ENCODE assay signal across 8 mouse cellular contexts in the genomic region with DNA sequence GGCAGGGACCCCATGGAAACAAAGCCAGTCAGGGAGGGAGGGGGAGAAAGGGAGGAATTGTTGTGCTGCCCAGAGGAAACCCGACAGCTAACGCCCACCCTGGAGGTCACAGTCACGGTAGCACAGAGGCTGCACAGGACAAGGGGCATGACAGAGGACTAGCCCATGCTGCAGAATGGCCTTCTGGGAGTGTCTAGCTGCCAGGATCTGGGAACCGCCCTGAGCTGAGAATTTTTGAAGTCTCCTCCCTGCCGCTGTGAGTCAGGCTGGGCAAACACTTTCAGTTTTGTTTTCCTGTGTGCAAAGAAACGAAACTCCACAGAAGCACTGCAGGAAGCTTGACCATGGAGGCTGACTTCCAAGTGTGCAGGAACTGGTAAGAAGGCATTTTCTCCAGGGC. TPM values are rescaled to one million over a fixed set of nuclear protein-coding genes. Genes with fewer than 3 reads are reported as not detected.
DNase-seq lines count a peak whose midpoint lies in the region; ATAC-seq lines count a peak whose summit lies in the region.

A gene (plus strand): TSS at position 296 of the 400 bp plus-strand sequence.

- no peak within 1 kb of the TSS for H3K27ac ChIP-seq in hindbrain, embryonic 11.5 days (ENCODE audit: low read depth, low read length)
- H3K27ac ChIP-seq in liver, embryonic 11.5 days (ENCODE audit: low read depth, low read length) = no peak within 1 kb of the TSS
- no peak within 1 kb of the TSS for H3K27ac ChIP-seq in neural tube, embryonic 15.5 days (replicated peaks)

- H3K9ac ChIP-seq in hindbrain, embryonic 11.5 days (ENCODE audit: low read depth, low read length) = no peak within 1 kb of the TSS
- H3K9ac ChIP-seq in liver, embryonic 11.5 days (ENCODE audit: low read depth, low read length) = no peak within 1 kb of the TSS; the same call in 1 of the 2 replicates
- no peak within 1 kb of the TSS for H3K9ac ChIP-seq in neural tube, embryonic 15.5 days (replicated peaks)

- no peaks in the 10 kb centered on the region for H3K27me3 ChIP-seq in hindbrain, embryonic 11.5 days (ENCODE audit: control insufficient read depth, insufficient read depth, low read length)
- no peaks in the 10 kb centered on the region for H3K27me3 ChIP-seq in liver, embryonic 11.5 days (replicated peaks; ENCODE audit: control insufficient read depth, insufficient read depth, low read length)
- no peaks in the 10 kb centered on the region for H3K27me3 ChIP-seq in neural tube, embryonic 15.5 days (replicated peaks)

- peak; percentile 13 to 19 for DNase-seq in cerebellum, postnatal 14 days
- DNase-seq in cerebellum, postnatal 36 days = no peak
- peak; percentile 60 for DNase-seq in T-cell, adult 2 months (ENCODE audit: low spot score)
- DNase-seq in frontal cortex, adult 2 months (ENCODE audit: extremely low spot score in 1 of 2, low spot score in 1 of 2) = peak in 1 of 2 experiments; percentile 44
- DNase-seq in hindbrain, embryonic 11.5 days (ENCODE audit: low spot score) = no peak
- DNase-seq in liver, embryonic 11.5 days (ENCODE audit: low spot score) = no peak
- DNase-seq in thymus, postnatal 36 days = peak; percentile 38 to 45

- H3K4me1 ChIP-seq in hindbrain, embryonic 11.5 days (replicated peaks; ENCODE audit: control insufficient read depth, insufficient read depth, low read length) = no peaks in the 10 kb centered on the region
- no peaks in the 10 kb centered on the region for H3K4me1 ChIP-seq in liver, embryonic 11.5 days (replicated peaks; ENCODE audit: control insufficient read depth, insufficient read depth, low read length)
- H3K4me1 ChIP-seq in neural tube, embryonic 15.5 days = no peaks in the 10 kb centered on the region

- ATAC-seq in hindbrain, embryonic 11.5 days (ENCODE audit: low FRiP score) = no peak
- no peak for ATAC-seq in liver, embryonic 11.5 days (replicated peaks; ENCODE audit: low FRiP score)
- ATAC-seq in neural tube, embryonic 15.5 days (ENCODE audit: low FRiP score) = no peak

- no peaks in the 10 kb centered on the region for H3K36me3 ChIP-seq in hindbrain, embryonic 11.5 days (ENCODE audit: control insufficient read depth, insufficient read depth, low read length)
- no peaks in the 10 kb centered on the region for H3K36me3 ChIP-seq in liver, embryonic 11.5 days (ENCODE audit: control insufficient read depth, insufficient read depth, low read length)
- no peaks in the 10 kb centered on the region for H3K36me3 ChIP-seq in neural tube, embryonic 15.5 days

- WGBS in hindbrain, embryonic 11.5 days = 24% methylated on average over 6 of the region's 6 CpGs
- WGBS in liver, embryonic 11.5 days = 16% methylated on average over 6 of the region's 6 CpGs
- 30% methylated on average over 6 of the region's 6 CpGs for WGBS in neural tube, embryonic 15.5 days

- H3K4me2 ChIP-seq in hindbrain, embryonic 11.5 days (replicated peaks; ENCODE audit: low read depth, low read length) = peak within 1 kb of the TSS; percentile 5; the same call in 1 of the 2 replicates
- peak within 1 kb of the TSS; percentile 30 for H3K4me2 ChIP-seq in liver, embryonic 11.5 days
- H3K4me2 ChIP-seq in neural tube, embryonic 15.5 days = peak within 1 kb of the TSS; percentile 23

- no peaks in the 10 kb centered on the region for H3K9me3 ChIP-seq in hindbrain, embryonic 11.5 days (ENCODE audit: control insufficient read depth, low read length)
- H3K9me3 ChIP-seq in liver, embryonic 11.5 days (ENCODE audit: control insufficient read depth, low read length) = no peaks in the 10 kb centered on the region
- no peaks in the 10 kb centered on the region for H3K9me3 ChIP-seq in neural tube, embryonic 15.5 days (replicated peaks)

- H3K4me3 ChIP-seq in hindbrain, embryonic 11.5 days (ENCODE audit: low read depth, low read length) = no peak within 1 kb of the TSS
- peak within 1 kb of the TSS; percentile 16; the same call in 1 of the 2 replicates for H3K4me3 ChIP-seq in liver, embryonic 11.5 days (ENCODE audit: low read depth, low read length)
- H3K4me3 ChIP-seq in neural tube, embryonic 15.5 days (replicated peaks) = peak within 1 kb of the TSS; percentile 13; the same call in 1 of the 2 replicates

RNA-seq across cellular contexts. Expression of the gene that starts here (rescaled TPM):
- 11.4 and 12.2 TPM in 2 replicates for polyA plus RNA-seq in frontal cortex, adult 2 months (2012; rRNA removed)
- polyA plus RNA-seq in hindbrain, embryonic 11.5 days (2014; fragmentation: Nextera tagmentation; extraction: Ambion mirVana) = 0.98 and 1.3 TPM in 2 replicates
- polyA plus RNA-seq in liver, embryonic 11.5 days (2014; fragmentation: Nextera tagmentation; extraction: Ambion mirVana) = 2.7 and 2.8 TPM in 2 replicates
- 3.0 and 10.6 TPM in 2 replicates for polyA plus RNA-seq in neural tube, embryonic 15.5 days (2015; fragmentation: Nextera tagmentation; extraction: Ambion mirVana)

Comparison
In these comparisons a context has a peak if more than half of its experiments do, and no peak if none do; other contexts are left out.
1. DNase-seq: peak in cerebellum, postnatal 14 days (2 of 2), T-cell, adult 2 months (single experiment) and thymus, postnatal 36 days (2 of 2); none in cerebellum, postnatal 36 days (0 of 2), hindbrain, embryonic 11.5 days (single experiment) and liver, embryonic 11.5 days (single experiment).
2. Peak in every context shown above with its lines, with median percentiles within 50 percentile points of each other: H3K4me2 ChIP-seq.